Mouse (Mus musculus) splenic B cell, adult 2 months (primary cell): ENCODE measurements at regions not wholly inside any gene's neighbourhood (a gene's known extent, or its start where the extent isn't known, plus 50 kb on each side); places are given as distances from the start of the nearest gene placed in this dataset.
A peak's percentile ranks its signal among the peaks of the same experiment; 100 is the strongest.

Source experiments
- DNase-seq: peaks from one replicate; pipeline ENCODE4 v3.0.0-alpha.2; 2011; ENCODE audit warnings: low read depth, low spot score
- H3K27me3 ChIP-seq: 2 replicates; pipeline ENCODE4 v1.6.1; 2012; ENCODE audit warnings: mild to moderate bottlenecking, low read length, moderate library complexity, mixed read lengths; ENCODE audit not compliant: control insufficient read depth, poor library complexity, insufficient read depth, severe bottlenecking
- H3K36me3 ChIP-seq: 2 replicates; pipeline ENCODE4 v1.6.1; 2012; ENCODE audit warnings: mild to moderate bottlenecking, low read length, moderate library complexity, mixed read lengths; ENCODE audit not compliant: control insufficient read depth, poor library complexity, insufficient read depth, severe bottlenecking

- no peaks in the 10 kb centered on the region for H3K36me3 ChIP-seq
- no peaks in the 10 kb centered on the region for H3K27me3 ChIP-seq
- DNase-seq, result no peak
These were observed 334.3 kb upstream of the Npvf start for GRCm38 (mm10) chr6:50988561-50988960.

- H3K27me3 ChIP-seq, result no peaks in the 10 kb centered on the region
- no peak for DNase-seq
- H3K36me3 ChIP-seq, result no peaks in the 10 kb centered on the region
These were observed 337.4 kb upstream of the Npvf start for GRCm38 (mm10) chr6:50991528-50992125.

DNA sequence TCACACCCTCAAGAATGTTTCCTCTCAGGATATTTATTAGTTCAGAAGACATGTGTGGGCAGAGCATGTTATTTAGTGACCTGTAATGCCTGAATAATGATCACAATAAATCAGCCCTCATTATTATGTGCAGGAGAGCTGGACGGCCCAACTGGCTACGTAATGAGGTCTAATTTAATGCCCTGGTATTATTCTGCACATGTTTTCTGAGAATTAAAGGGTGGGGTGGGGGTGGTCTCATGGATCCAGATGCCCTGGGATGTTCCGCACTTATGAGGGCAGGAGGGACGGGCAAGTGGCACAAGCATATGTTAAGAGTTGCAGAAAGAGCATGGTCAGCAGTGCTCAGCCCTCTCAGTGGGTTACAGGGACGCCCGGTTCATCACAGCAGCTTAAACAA, 339.7 kb upstream of the Npvf start:
- DNase-seq, result no peak
- Histone ChIP-seq H3K27me3 (no peaks in the 10 kb centered on the region), H3K36me3 (no peaks in the 10 kb centered on the region)

DNA sequence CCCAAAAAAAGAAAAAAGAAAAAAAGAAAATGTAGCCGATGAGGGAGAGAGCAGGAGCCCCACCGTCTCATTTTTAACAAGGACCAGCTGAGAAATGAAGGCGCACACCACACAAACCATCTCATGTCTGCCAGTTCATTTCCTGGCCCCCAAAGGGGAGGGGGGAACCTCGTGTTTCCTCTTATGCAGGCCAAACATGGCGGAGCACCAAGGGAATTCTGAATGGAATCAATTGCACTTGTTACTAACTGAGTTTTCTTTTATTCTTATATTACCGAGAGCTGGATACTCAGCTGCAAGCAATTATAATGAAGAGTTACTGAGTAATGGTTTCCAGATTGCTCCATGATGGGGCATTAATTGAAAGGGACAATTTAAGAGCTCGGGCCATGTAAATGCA, 348.5 kb upstream of the Npvf start:
- H3K36me3 ChIP-seq, result no peaks in the 10 kb centered on the region
- no peak for DNase-seq
- H3K27me3 ChIP-seq, result no peaks in the 10 kb centered on the region

GRCm38 (mm10) chr6:51006074-51006591, 351.9 kb upstream of the Npvf start:
- Histone ChIP-seq H3K27me3 (no peaks in the 10 kb centered on the region), H3K36me3 (no peaks in the 10 kb centered on the region)
- DNase-seq, result peak; percentile 58

DNA sequence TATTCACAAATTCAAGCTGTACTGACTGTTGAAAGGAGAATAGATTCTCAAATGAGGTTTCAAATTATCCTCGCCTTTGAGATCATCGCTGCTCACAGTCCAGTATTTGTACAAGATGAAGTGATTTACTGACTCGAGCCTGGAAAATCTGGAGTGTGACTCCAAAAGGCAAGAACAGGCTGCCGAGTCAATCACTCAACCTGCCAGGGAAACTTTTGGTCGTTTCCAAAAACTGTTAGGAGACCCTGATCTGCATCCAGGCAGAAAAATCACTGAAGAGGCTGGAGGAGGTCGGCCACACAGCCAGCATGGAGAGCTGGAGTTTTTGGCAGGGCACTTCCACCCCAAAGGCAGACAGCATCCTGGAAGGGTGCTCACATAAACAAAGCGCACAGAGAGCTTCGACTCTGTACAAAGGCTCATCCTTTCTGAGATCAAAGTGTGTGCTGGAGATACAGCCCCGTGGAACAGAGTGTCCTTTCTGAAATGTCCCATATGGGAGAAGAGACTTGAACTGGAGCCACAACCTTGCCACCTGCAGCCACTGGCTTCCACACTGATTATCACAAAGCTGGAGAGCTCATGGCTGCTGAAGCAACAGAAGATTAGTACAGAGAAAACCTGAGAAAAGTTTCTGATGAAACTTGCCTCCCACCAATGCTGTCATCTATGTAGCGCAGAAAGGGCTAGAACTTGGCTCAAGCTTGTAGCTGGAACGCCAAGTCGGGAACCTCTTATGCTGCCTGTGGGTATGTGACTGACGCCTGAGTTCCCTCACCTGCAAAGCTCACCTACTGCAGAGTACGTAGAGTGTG, 355.5 kb upstream of the Npvf start:
- Histone ChIP-seq H3K36me3 (no peaks in the 10 kb centered on the region), H3K27me3 (no peaks in the 10 kb centered on the region)
- DNase-seq, result no peak

GRCm38 (mm10) chr6:51010536-51010935, 356.3 kb upstream of the Npvf start:
- H3K36me3 ChIP-seq, result no peaks in the 10 kb centered on the region
- no peak for DNase-seq

GRCm38 (mm10) chr6:51012086-51012830, 358.0 kb upstream of the Npvf start:
- Histone ChIP-seq H3K36me3 (no peaks in the 10 kb centered on the region), H3K27me3 (no peaks in the 10 kb centered on the region)
- DNase-seq, result no peak

More at GRCm38 (mm10) chr6:51010536-51010935, 356.3 kb upstream of the Npvf start:
- H3K27me3 ChIP-seq, result no peaks in the 10 kb centered on the region

DNA sequence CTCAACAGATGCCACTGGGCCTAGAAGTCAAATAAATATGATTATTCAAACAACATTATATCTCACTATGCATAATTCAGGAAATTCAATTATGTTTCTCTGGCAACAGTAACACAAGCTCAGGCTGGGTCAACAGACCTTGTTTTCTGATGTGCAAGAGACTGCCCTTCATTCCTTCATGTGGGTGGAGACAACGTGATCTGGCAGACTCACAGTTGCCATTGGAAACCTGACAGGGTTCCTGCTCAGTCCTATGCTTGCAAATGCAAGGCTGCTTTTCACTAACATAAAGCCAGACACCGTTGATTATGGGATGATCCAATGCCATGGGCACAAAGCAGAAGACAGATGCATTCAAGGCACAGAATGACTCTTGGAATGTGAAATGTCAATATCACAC, 361.5 kb upstream of the Npvf start:
- no peaks in the 10 kb centered on the region for H3K27me3 ChIP-seq
- DNase-seq, result no peak
- no peaks in the 10 kb centered on the region for H3K36me3 ChIP-seq

GRCm38 (mm10) chr6:51016441-51017070, 362.3 kb upstream of the Npvf start:
- no peaks in the 10 kb centered on the region for H3K36me3 ChIP-seq
- no peak for DNase-seq
- no peaks in the 10 kb centered on the region for H3K27me3 ChIP-seq

DNA sequence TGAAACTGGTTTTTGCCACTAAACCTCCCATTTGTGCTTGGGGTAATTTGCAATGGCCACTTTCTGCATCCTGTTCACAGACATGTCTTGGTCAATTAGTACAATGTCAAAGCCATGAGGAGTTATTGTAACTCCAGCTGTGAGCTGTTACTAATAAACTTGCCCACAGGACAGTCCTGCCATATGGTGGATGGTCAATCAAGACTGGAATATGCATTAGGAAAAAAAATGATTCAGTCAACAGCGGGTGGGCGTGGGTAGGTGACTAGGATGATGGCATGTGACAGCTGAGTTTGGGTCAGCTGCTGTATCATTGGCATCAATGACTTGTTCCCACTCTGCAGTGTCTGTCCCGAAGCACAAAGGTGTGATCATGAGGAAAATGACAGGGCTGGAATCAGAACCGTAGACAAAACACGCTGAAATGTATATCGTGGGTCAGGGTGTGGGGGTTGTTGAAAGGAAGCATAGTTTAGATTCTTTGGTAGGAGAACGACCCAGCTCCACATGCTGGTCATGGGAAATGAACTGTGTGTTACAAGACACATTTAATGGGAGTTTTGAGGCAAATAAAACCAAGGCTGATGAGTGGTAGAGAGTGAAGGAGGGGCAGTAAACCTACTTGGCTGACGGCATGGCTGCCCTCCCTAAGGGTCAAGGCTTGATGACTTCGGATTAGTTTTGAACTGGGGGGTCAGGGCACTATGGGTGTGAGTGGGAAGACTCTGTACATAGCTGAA, 363.2 kb upstream of the Npvf start:
- no peaks in the 10 kb centered on the region for H3K27me3 ChIP-seq
- no peak for DNase-seq
- no peaks in the 10 kb centered on the region for H3K36me3 ChIP-seq

DNA sequence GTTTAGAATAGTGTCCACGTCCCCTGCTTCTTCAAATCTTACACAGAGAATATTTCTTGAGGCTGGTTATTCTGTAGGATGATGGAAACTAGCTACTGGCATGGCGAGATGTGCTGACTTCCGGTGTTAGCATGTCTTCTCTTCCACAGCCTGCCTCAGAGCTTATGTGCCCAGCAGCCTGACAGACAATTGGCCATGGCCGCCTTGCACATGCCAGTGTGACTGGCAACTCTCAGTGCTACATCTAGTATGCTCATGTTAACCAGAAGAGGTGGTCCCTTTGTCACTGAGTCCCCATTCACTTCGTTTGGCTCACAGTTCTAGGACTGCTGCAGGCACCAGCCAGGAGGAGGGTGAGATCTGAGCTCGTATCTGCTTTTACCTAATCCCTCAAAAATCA, 367.0 kb upstream of the Npvf start:
- Histone ChIP-seq H3K27me3 (no peaks in the 10 kb centered on the region), H3K36me3 (no peaks in the 10 kb centered on the region)
- no peak for DNase-seq

DNA sequence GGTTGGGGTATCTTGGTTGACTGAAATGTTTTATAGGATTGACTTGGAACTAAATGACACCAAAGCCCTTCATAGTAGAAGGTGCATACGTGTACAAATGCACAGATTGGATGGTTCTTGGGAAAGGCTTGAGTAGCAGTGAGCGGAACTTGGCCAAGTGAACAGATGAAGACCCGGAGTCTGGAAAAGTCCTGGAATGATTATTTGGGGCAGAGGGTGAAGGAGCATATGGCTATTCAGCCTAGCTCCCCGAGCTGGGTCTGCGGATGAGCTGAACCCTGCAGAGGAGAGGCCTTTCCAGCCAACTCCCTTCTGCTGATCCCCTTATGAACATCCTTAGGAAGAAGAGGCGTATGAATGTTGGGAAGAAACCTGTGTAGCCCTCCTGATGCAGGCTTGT, 369.1 kb upstream of the Npvf start:
- no peak for DNase-seq
- Histone ChIP-seq H3K36me3 (no peaks in the 10 kb centered on the region), H3K27me3 (no peaks in the 10 kb centered on the region)

- DNase-seq, result no peak
- Histone ChIP-seq H3K27me3 (no peaks in the 10 kb centered on the region), H3K36me3 (no peaks in the 10 kb centered on the region)
These were observed 370.5 kb upstream of the Npvf start for GRCm38 (mm10) chr6:51024756-51025155.
